Mouse (Mus musculus) cortical plate, adult 2 months (tissue): ENCODE data around the gene Cpsf4. TPM values are rescaled to one million over a fixed set of nuclear protein-coding genes. Genes with fewer than 3 reads are reported as not detected.
"Not testable (repeated sequence)": the region's sequence is repeated elsewhere in the genome, so short reads cannot be mapped to it uniquely, and the experiment has no call there.

Source experiments
- H3K27ac ChIP-seq: fragments of 200-500 bp; 2 replicates; pipeline ENCODE4 v1.5.1; 2012; ENCODE audit warnings: low read length, control low read depth, inconsistent platforms; ENCODE audit not compliant: insufficient read depth
- H3K4me1 ChIP-seq: fragments of 200-500 bp; 2 replicates; pipeline ENCODE4 v1.6.1; 2011; ENCODE audit warnings: low read length; ENCODE audit not compliant: control insufficient read depth, insufficient read depth
- H3K4me3 ChIP-seq: fragments of 200-500 bp; 2 replicates; pipeline ENCODE4 v1.5.1; 2011; ENCODE audit warnings: mild to moderate bottlenecking, low read length, control low read depth; ENCODE audit not compliant: insufficient read depth
- CTCF ChIP-seq: fragments of 200-500 bp; IDR thresholded peaks from 2 replicates; pipeline ENCODE4 v1.5.1; 2011; ENCODE audit warnings: mild to moderate bottlenecking, control low read depth, low read length; ENCODE audit not compliant: insufficient read depth; ENCODE audit errors: extremely low read depth
- POLR2A ChIP-seq: fragments of 200-500 bp; IDR thresholded peaks from 2 replicates; pipeline ENCODE4 v1.6.1; 2011; ENCODE audit warnings: mild to moderate bottlenecking, low read length, control low read depth; ENCODE audit not compliant: insufficient read depth; ENCODE audit errors: extremely low read depth
- polyA plus RNA-seq: library from polyadenylated mRNA; depleted of rRNA; stranded (reverse); fragments of >200 nt; gene quantifications from 2 replicates; pipeline ENCODE4 v1.2.3, GENCODE M21; 2012

Gene Cpsf4
- polyA plus RNA-seq, 1 experiment: 39.1 TPM

GRCm38 (mm10) chr5:145130995-145131394, 36.0 kb upstream of the Cpsf4 start:
- no peak overlapping the region for H3K4me3 ChIP-seq
- TF ChIP-seq CTCF (no peak), POLR2A (no peak)
- peak overlapping the region; percentile 13 for H3K27ac ChIP-seq
- H3K4me1 ChIP-seq: peaks cover 6% of the 10 kb centered on the region

GRCm38 (mm10) chr5:145133275-145133674, 33.7 kb upstream of the Cpsf4 start:
- not testable (repeated sequence) for H3K4me1 ChIP-seq, H3K4me3 ChIP-seq, H3K27ac ChIP-seq

- Histone ChIP-seq H3K4me1 (peaks cover 5% of the 10 kb centered on the region; the same call in 1 of the 2 replicates), H3K27ac (no peak overlapping the region), H3K4me3 (peak overlapping the region; percentile 52)
- TF ChIP-seq CTCF (no peak), POLR2A (no peak)
Measured at GRCm38 (mm10) chr5:145138836-145139235, 28.2 kb upstream of the Cpsf4 start.

GRCm38 (mm10) chr5:145139571-145140519, 27.2 kb upstream of the Cpsf4 start, which contains the start of the genes Pdap1 and Bud31:
Gene Pdap1, minus strand, starts transcription at chr5:145140238.
Gene Bud31, plus strand, starts transcription at chr5:145140362.
- Histone ChIP-seq H3K4me1 (peaks cover 5% of the 10 kb centered on the region; the same call in 1 of the 2 replicates), H3K27ac (peak within 1 kb of the TSS; percentile 98), H3K4me3 (peak within 1 kb of the TSS; percentile 52)
- no peak for TF ChIP-seq CTCF
- TF ChIP-seq POLR2A: peak; percentile 91

GRCm38 (mm10) chr5:145140611-145141010, 26.4 kb upstream of the Cpsf4 start:
- Histone ChIP-seq H3K4me1 (peaks cover 5% of the 10 kb centered on the region; the same call in 1 of the 2 replicates), H3K27ac (no peak overlapping the region), H3K4me3 (peak overlapping the region; percentile 52)
- no peak for TF ChIP-seq POLR2A
- no peak for TF ChIP-seq CTCF

GRCm38 (mm10) chr5:145147748-145148147, 19.3 kb upstream of the Cpsf4 start:
- no peak for TF ChIP-seq POLR2A
- TF ChIP-seq CTCF: no peak
- no peak overlapping the region for H3K27ac ChIP-seq
- no peak overlapping the region for H3K4me3 ChIP-seq
- no peaks in the 10 kb centered on the region for H3K4me1 ChIP-seq

GRCm38 (mm10) chr5:145149294-145149693, 17.7 kb upstream of the Cpsf4 start:
- H3K4me1 ChIP-seq: no peaks in the 10 kb centered on the region
- no peak overlapping the region for H3K27ac ChIP-seq
- no peak for TF ChIP-seq POLR2A
- TF ChIP-seq CTCF: no peak
- H3K4me3 ChIP-seq: no peak overlapping the region

DNA sequence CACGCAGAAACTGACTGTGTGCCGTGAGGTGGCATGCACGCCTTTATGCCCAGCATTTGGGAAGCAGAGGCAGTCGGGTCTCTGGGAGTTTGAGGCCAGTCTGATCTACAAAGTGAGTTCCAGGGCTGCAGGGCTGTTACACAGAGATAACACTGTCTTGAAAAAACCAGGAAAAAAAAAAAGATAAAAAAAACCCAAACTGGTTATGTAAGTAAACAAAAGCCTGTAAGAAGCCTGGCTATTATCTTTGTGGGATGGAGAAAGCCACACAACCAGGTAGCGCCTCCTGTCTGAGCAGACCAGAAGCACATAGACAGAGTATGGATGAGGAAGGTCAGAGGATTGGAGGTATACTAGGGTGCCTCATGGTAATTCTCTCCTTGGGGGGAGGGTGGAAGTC, 14.3 kb upstream of the Cpsf4 start:
- Histone ChIP-seq H3K27ac (no peak overlapping the region), H3K4me1 (no peaks in the 10 kb centered on the region), H3K4me3 (no peak overlapping the region)
- TF ChIP-seq CTCF: no peak
- TF ChIP-seq POLR2A: no peak

DNA sequence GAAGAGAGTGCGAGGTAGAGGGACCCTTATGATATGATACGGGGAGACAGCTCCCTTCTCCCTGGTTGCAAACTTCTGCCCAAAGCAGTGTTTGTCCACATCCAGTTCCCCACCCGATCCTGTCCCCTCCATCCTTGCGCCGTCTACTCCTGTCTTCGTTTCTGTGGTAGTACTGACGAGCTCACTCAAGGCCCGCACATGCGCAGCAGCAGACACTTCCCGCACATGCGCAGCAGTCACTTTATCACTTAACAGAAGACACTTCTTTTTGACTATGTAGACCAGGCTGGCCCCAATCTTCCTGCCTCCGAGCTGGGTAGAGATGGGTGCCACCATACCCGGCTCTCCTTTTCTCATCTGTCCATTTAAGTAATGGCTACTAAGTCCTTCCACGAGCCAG, 5.7 kb upstream of the Cpsf4 start:
- H3K4me1 ChIP-seq: peaks cover 4% of the 10 kb centered on the region
- no peak overlapping the region for H3K4me3 ChIP-seq
- TF ChIP-seq POLR2A (no peak), CTCF (no peak)
- H3K27ac ChIP-seq: no peak overlapping the region

DNA sequence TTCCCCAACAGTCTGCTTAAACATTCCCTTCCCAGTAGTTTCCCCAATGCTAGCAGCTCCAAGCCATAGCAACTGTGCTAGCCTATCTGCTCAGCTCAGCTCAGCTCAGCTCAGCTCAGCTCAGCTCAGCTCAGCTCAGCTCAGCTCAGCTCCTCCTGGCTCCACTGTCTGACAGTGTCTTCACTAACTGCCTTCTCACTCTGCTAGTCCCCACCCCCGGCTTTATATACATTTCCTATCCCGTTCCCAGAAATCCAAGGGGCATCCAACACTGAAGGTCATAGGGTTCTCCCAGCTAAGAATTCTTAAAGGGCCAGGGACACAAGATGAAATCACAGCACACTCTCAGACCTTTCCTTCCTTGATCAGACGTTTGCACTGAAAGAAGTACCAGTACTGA, 2.3 kb upstream of the Cpsf4 start:
- Histone ChIP-seq H3K4me3 (peak overlapping the region; percentile 16; the same call in 1 of the 2 replicates), H3K27ac (no peak overlapping the region), H3K4me1 (peaks cover 6% of the 10 kb centered on the region)
- no peak for TF ChIP-seq CTCF
- TF ChIP-seq POLR2A: 0 out of 2 replicates have a peak, but pooled peaks have one; percentile 45
